Mouse (Mus musculus) 3134 (cell line): ENCODE results near the gene Syn3.

ENCODE experiments used
- DNase-seq: peaks from one replicate; pipeline ENCODE4 v3.0.0-alpha.2; 2011; ENCODE audit warnings: low spot score; ENCODE audit not compliant: insufficient read length; ENCODE audit errors: extremely low read depth

Gene Syn3

GRCm38 (mm10) chr10:86376392-86377185, 122.1 kb downstream of the Syn3 start:
- no peak for DNase-seq

GRCm38 (mm10) chr10:86375903-86376302, 122.8 kb downstream of the Syn3 start:
- no peak for DNase-seq

- no peak for DNase-seq
Observed at GRCm38 (mm10) chr10:86374061-86374460, 124.6 kb downstream of the Syn3 start.

GRCm38 (mm10) chr10:86371561-86371960, 127.1 kb downstream of the Syn3 start:
- DNase-seq: no peak

- no peak for DNase-seq
Observed at GRCm38 (mm10) chr10:86369346-86369745, 129.3 kb downstream of the Syn3 start.

GRCm38 (mm10) chr10:86368811-86369210, 129.9 kb downstream of the Syn3 start:
- no peak for DNase-seq

- DNase-seq: no peak
Observed at GRCm38 (mm10) chr10:86367346-86367745, 131.3 kb downstream of the Syn3 start.

- no peak for DNase-seq
Observed at GRCm38 (mm10) chr10:86365632-86366092, 133.0 kb downstream of the Syn3 start.

- no peak for DNase-seq
Observed at GRCm38 (mm10) chr10:86363669-86364309, 134.9 kb downstream of the Syn3 start.

GRCm38 (mm10) chr10:86359699-86360098, 139.0 kb downstream of the Syn3 start:
- peak; percentile 28 for DNase-seq

GRCm38 (mm10) chr10:86359208-86359607, 139.5 kb downstream of the Syn3 start:
- no peak for DNase-seq

- DNase-seq: no peak
Observed at GRCm38 (mm10) chr10:86358307-86358975, 140.3 kb downstream of the Syn3 start.

GRCm38 (mm10) chr10:86356819-86357563, 141.7 kb downstream of the Syn3 start:
- no peak for DNase-seq

- DNase-seq: no peak
Observed at GRCm38 (mm10) chr10:86352521-86352920, 146.2 kb downstream of the Syn3 start.

GRCm38 (mm10) chr10:86351287-86351686, 147.4 kb downstream of the Syn3 start:
- DNase-seq: no peak

GRCm38 (mm10) chr10:86346235-86346840, 152.4 kb downstream of the Syn3 start:
- no peak for DNase-seq

GRCm38 (mm10) chr10:86345645-86346044, 153.1 kb downstream of the Syn3 start:
- no peak for DNase-seq

- DNase-seq: no peak
Observed at GRCm38 (mm10) chr10:86344654-86345053, 154.0 kb downstream of the Syn3 start.

GRCm38 (mm10) chr10:86343931-86344330, 154.8 kb downstream of the Syn3 start:
- DNase-seq: no peak

GRCm38 (mm10) chr10:86343362-86343761, 155.3 kb downstream of the Syn3 start:
- no peak for DNase-seq
